Mouse (Mus musculus) liver, embryonic 11.5 days (tissue): Measurements from ENCODE around the gene Magel2. TPM values are rescaled to one million over a fixed set of nuclear protein-coding genes. Genes with fewer than 3 reads are reported as not detected.

Source experiments
- ATAC-seq: fragments of 200-750 bp; cut with Nextera tagmentation; replicated peaks from 2 replicates; pipeline ENCODE4 v1.8.0; 2017; ENCODE audit warnings: moderate number of reproducible peaks, mild to moderate bottlenecking, moderate TSS enrichment, moderate library complexity; ENCODE audit not compliant: low FRiP score
- DNase-seq: peaks from one replicate; pipeline ENCODE4 v3.0.0-alpha.2; 2017; ENCODE audit warnings: low spot score
- H3K27ac ChIP-seq: fragments of 300-500 bp; sonication (generic); 2 replicates; pipeline ENCODE4 v1.5.1; 2014; ENCODE audit warnings: mild to moderate bottlenecking, low read depth, low read length, control low read depth
- H3K27me3 ChIP-seq: fragments of 300-500 bp; sonication (generic); replicated peaks from 2 replicates; pipeline ENCODE4 v1.6.1; 2014; ENCODE audit warnings: low read length, mixed read lengths; ENCODE audit not compliant: control insufficient read depth, insufficient read depth
- H3K36me3 ChIP-seq: fragments of 300-500 bp; sonication (generic); 2 replicates; pipeline ENCODE4 v1.6.1; 2014; ENCODE audit warnings: mild to moderate bottlenecking, low read length, moderate library complexity, mixed read lengths; ENCODE audit not compliant: control insufficient read depth, insufficient read depth
- H3K4me1 ChIP-seq: fragments of 300-500 bp; sonication (generic); replicated peaks from 2 replicates; pipeline ENCODE4 v1.6.1; 2014; ENCODE audit warnings: low read length, mixed read lengths; ENCODE audit not compliant: control insufficient read depth, insufficient read depth
- H3K4me2 ChIP-seq: fragments of 300-500 bp; sonication (generic); 2 replicates; pipeline ENCODE4 v1.6.1; 2014; ENCODE audit warnings: mild to moderate bottlenecking, control low read depth, moderate library complexity
- H3K4me3 ChIP-seq: fragments of 300-500 bp; sonication (generic); 2 replicates; pipeline ENCODE4 v1.5.1; 2014; ENCODE audit warnings: low read depth, low read length, control low read depth
- H3K9ac ChIP-seq: fragments of 300-500 bp; sonication (generic); 2 replicates; pipeline ENCODE4 v1.6.1; 2014; ENCODE audit warnings: low read depth, low read length, control low read depth
- H3K9me3 ChIP-seq: fragments of 300-500 bp; sonication (generic); 2 replicates; pipeline ENCODE4 v1.6.1; 2016; ENCODE audit warnings: low read length, inconsistent platforms, mixed read lengths; ENCODE audit not compliant: control insufficient read depth
- whole genome bisulfite sequencing: fragments of 180-500 bp; shearing (Covaris S2); extraction: QIAGEN DNeasy Blood & Tissue Kit; methylation state at CpG from one replicate; pipeline ENCODE4 v1.1.7; 2014; 5-methylcytosine and 5-hydroxymethylcytosine counted together
- polyA plus RNA-seq: library from polyadenylated mRNA; unstranded; fragments of >200 nt; fragmentation: Nextera tagmentation; extraction: Ambion mirVana; gene quantifications from 2 replicates; pipeline ENCODE4 v1.2.1, GENCODE M21; 2014

Gene Magel2
- polyA plus RNA-seq: 0.51 and 0.61 TPM in 2 replicates

DNA sequence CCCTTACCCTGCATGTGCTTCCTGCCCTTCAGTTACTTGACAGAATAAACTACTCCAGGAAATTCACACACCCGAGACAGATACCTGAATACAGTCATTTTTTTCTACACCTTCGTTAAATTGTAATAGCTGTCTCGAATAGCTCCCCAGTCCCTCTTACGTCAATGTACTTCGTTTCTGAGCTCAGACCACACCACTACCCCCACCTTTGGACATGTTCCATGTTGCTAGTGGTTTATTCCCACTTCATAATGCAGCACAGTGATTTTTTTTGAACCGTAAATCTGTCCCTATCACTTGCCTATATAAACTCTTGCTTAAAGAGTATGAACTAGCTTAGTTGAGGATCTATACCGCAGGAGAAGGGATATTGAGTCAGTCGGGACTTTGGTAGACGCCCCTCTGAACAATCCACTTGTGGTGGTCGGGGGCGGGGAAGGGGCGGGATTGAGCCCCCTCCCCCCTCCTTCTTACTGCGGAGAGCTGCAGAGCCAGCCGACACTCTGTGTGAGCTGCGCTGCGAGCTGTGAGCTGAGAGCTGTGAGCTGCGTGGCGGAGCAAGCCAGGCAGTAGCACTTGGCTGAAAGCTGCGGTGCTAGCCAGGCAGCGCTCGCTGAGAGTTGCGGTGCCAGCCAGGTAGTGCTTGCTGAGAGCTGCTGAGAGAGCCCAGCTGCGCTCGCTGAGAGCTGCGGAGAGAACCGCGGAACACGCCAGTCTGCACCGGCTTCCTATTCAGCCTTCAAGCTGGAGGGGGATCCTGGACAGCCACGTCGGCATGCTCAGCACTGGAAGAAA is at the start of gene Magel2:
Gene Magel2, plus strand, starts transcription at position 501 of the 795 bp plus-strand sequence.
- Histone ChIP-seq H3K4me2 (peak within 1 kb of the TSS; percentile 56), H3K4me1 (no peaks in the 10 kb centered on the region), H3K9me3 (peaks cover 4% of the 10 kb centered on the region; the same call in 1 of the 2 replicates), H3K27me3 (peaks cover 2% of the 10 kb centered on the region; the same call in 1 of the 2 replicates), H3K27ac (no peak within 1 kb of the TSS), H3K9ac (no peak within 1 kb of the TSS), H3K36me3 (no peaks in the 10 kb centered on the region), H3K4me3 (peak within 1 kb of the TSS; percentile 39)
- ATAC-seq (peak; percentile 65), DNase-seq (peak; percentile 45)
- 22% methylated on average over 31 of the region's 31 CpGs for WGBS

DNA sequence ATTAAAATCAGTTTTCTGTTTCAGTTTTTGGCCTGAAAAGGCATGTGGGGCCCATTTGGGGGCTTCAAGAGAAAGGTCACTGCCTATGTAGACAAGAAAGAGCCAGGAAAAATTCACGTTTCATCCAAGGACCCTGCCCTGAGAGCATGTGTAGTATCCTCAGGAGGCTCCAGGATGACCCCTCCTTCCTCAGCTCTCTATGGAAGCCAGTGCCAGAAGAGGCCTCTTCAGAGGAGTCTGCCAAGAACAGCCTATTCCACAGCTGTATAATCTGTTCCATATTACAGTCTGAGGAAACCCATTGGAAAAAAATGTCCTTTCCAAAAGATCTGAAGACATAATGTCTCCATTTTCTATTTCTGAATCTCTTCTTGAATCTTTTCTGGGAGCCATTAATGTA is 31.4 kb upstream of the Magel2 start:
- DNase-seq (no peak), ATAC-seq (no peak)
- Histone ChIP-seq H3K4me3 (no peak overlapping the region), H3K9me3 (no peaks in the 10 kb centered on the region), H3K9ac (no peak overlapping the region), H3K4me2 (no peak overlapping the region), H3K4me1 (no peaks in the 10 kb centered on the region), H3K36me3 (no peaks in the 10 kb centered on the region), H3K27ac (no peak overlapping the region), H3K27me3 (no peaks in the 10 kb centered on the region)
- 10% methylated on average over 1 of the region's 1 CpGs for WGBS

DNA sequence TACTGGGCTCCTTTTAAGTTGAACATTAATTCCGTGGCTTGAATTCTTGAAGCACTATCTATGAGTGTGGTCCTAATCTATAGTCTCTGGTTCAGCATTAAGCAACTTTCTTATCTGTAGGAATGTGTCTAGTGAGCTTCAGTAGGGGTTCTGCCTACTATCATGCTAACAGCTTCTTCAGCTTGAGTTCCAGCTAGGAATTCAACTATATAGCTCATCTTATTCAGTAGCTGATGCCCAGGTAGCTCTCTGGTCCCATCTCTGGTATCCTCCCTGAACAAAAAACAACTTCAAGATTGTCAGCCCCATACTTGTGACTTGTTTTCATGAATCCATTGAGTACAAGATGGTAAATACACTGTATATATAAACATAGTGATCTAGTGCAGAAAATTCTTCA is 30.5 kb upstream of the Magel2 start, which contains the start of gene Ndn:
Gene Ndn, plus strand, starts transcription at position 301 of the 400 bp plus-strand sequence.
- Histone ChIP-seq H3K36me3 (no peaks in the 10 kb centered on the region), H3K27me3 (no peaks in the 10 kb centered on the region), H3K4me1 (no peaks in the 10 kb centered on the region), H3K27ac (no peak within 1 kb of the TSS), H3K4me3 (no peak within 1 kb of the TSS), H3K9me3 (no peaks in the 10 kb centered on the region), H3K9ac (no peak within 1 kb of the TSS), H3K4me2 (no peak within 1 kb of the TSS)
- DNase-seq: no peak
- no peak for ATAC-seq
- WGBS: 36% methylated on average over 1 of the region's 1 CpGs

DNA sequence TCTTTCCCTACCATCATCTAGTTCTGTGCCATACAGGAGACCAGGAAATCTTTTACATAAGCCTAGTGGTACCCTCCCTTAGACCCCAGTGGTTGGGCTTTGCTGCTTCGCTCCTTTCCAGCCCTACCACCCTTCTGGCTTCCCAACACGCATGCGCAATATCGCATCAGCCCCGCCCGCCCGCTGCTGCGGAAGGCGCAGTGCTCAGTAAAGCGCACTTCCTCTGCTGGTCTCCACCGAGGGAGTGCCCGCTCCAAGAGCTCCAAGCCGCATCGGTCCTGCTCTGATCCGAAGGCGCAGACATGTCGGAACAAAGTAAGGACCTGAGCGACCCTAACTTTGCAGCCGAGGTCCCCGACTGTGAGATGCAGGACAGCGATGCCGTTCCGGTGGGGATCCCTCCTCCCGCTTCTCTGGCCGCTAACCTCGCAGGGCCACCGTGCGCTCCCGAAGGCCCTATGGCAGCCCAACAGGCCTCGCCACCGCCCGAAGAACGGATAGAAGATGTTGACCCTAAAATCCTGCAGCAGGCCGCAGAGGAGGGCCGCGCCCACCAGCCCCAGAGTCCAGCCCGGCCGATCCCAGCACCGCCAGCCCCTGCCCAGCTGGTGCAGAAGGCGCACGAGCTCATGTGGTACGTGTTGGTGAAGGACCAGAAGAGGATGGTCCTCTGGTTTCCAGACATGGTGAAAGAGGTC is 28.6 kb upstream of the Magel2 start:
- Histone ChIP-seq H3K9me3 (no peaks in the 10 kb centered on the region), H3K4me3 (peak overlapping the region; percentile 43), H3K4me2 (peak overlapping the region; percentile 56), H3K4me1 (no peaks in the 10 kb centered on the region), H3K36me3 (no peaks in the 10 kb centered on the region), H3K27ac (no peak overlapping the region), H3K27me3 (no peaks in the 10 kb centered on the region), H3K9ac (no peak overlapping the region)
- WGBS: 12% methylated on average over 42 of the region's 42 CpGs
- ATAC-seq (peak; percentile 82), DNase-seq (peak; percentile 45)

- Histone ChIP-seq H3K27me3 (no peaks in the 10 kb centered on the region), H3K27ac (no peak overlapping the region), H3K4me1 (no peaks in the 10 kb centered on the region), H3K36me3 (no peaks in the 10 kb centered on the region), H3K4me2 (peak overlapping the region; percentile 56), H3K9me3 (no peaks in the 10 kb centered on the region), H3K9ac (no peak overlapping the region), H3K4me3 (peak overlapping the region; percentile 43)
- DNase-seq: no peak
- ATAC-seq: peak; percentile 41; the same call in 1 of the 2 replicates
- WGBS: 37% methylated on average over 17 of the region's 17 CpGs
These were observed 28.0 kb upstream of the Magel2 start for GRCm38 (mm10) chr7:62348804-62349190.

GRCm38 (mm10) chr7:62351266-62351665 is 25.5 kb upstream of the Magel2 start:
- no peak overlapping the region for H3K4me3 ChIP-seq
- no peaks in the 10 kb centered on the region for H3K9me3 ChIP-seq
- ATAC-seq (no peak), DNase-seq (no peak)
- H3K36me3 ChIP-seq: no peaks in the 10 kb centered on the region
- H3K4me1 ChIP-seq: no peaks in the 10 kb centered on the region
- no peak overlapping the region for H3K9ac ChIP-seq
- H3K4me2 ChIP-seq: no peak overlapping the region
- H3K27ac ChIP-seq: no peak overlapping the region
- 36% methylated on average over 8 of the region's 8 CpGs for WGBS
- H3K27me3 ChIP-seq: no peaks in the 10 kb centered on the region

DNA sequence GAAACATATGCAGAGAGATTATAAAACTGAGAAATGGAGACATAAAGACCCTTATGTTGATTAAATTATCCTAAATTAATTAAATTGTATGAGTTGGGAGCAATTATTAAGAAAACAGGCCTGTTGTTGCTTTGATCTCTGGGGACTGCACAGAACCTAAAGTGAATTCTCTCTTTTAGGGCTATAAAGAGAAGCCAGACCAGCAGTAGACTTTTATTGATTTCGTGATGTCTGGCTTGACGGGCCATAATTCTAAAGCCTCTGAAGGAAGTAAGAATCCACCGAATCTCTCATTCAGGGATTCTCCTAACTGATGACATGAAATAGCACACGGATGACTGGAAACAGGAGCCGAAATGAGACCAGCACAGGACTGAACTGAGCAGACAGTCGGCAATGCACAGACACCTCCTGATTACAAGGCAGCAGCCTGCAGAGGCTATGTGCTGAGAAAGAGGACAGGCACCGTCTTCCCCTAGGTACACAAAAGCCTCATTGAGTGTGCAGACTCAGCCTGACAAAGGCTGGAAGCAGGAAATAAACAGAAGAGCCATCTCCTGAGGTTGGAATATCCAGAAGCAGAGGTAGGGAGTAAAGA is 11.7 kb upstream of the Magel2 start:
- H3K9me3 ChIP-seq: no peaks in the 10 kb centered on the region
- H3K27ac ChIP-seq: no peak overlapping the region
- no peak overlapping the region for H3K4me2 ChIP-seq
- DNase-seq: no peak
- no peaks in the 10 kb centered on the region for H3K36me3 ChIP-seq
- H3K4me1 ChIP-seq: no peaks in the 10 kb centered on the region
- H3K9ac ChIP-seq: no peak overlapping the region
- 70% methylated on average over 7 of the region's 7 CpGs for WGBS
- no peak for ATAC-seq
- H3K27me3 ChIP-seq: no peaks in the 10 kb centered on the region
- H3K4me3 ChIP-seq: no peak overlapping the region

DNA sequence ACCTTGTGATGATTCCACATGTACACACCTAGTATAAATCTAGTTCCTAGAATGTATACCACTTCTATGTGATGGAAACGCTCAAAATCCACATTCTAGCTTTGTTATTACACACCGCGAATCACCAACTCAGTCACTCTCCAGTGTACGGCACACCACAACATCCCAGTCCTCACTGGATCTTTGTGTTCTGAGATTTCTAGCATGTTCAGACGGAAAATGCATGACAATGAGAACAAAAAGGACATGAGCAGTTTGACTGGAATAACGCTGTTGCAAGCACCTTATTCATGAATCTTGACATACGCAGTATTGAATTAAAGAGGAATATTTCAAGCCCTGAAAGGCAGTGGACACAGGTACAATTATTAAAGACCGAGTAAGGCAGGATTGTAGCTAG is 10.1 kb upstream of the Magel2 start:
- H3K9me3 ChIP-seq: no peaks in the 10 kb centered on the region
- 77% methylated on average over 8 of the region's 8 CpGs for WGBS
- ATAC-seq: no peak

More for the DNA sequence above, 10.1 kb upstream of the Magel2 start:
- no peaks in the 10 kb centered on the region for H3K36me3 ChIP-seq
- no peak overlapping the region for H3K27ac ChIP-seq
- H3K4me3 ChIP-seq: no peak overlapping the region
- H3K4me2 ChIP-seq: no peak overlapping the region
- no peaks in the 10 kb centered on the region for H3K4me1 ChIP-seq
- H3K27me3 ChIP-seq: no peaks in the 10 kb centered on the region
- DNase-seq: no peak
- no peak overlapping the region for H3K9ac ChIP-seq
